Mouse (Mus musculus): ENCODE measurements at regions not wholly inside any gene's neighbourhood (a gene's known extent, or its start where the extent isn't known, plus 50 kb on each side); places are given as distances from the start of the nearest gene placed in this dataset.

- H3K36me3 ChIP-seq (ENCODE audit: control insufficient read depth, insufficient read depth, low read length) = no peaks in the 10 kb centered on the region
- H3K27me3 ChIP-seq (replicated peaks; ENCODE audit: control insufficient read depth, insufficient read depth, low read length) = no peaks in the 10 kb centered on the region
- TF ChIP-seq POLR2A (IDR thresholded peaks at IDR 0.05; ENCODE audit: low read depth, low read length) (no peak), CTCF (conservative IDR thresholded peaks at IDR 0.05; ENCODE audit: insufficient read depth, insufficient read length, low read depth, low read length) (no peak)
- no peaks in the 10 kb centered on the region for H3K4me1 ChIP-seq (ENCODE audit: control insufficient read depth, insufficient read depth, low read length)
- 87% methylated on average over 3 of the region's 3 CpGs for WGBS
- no peak for DNase-seq
- no peak overlapping the region for H3K4me3 ChIP-seq (ENCODE audit: insufficient read depth, low read depth, low read length)
- H3K27ac ChIP-seq (ENCODE audit: insufficient read depth, low read depth, low read length) = no peak overlapping the region
Observed at GRCm38 (mm10) chr16:76875397-76876018, 138.0 kb upstream of the Usp25 start.

DNA sequence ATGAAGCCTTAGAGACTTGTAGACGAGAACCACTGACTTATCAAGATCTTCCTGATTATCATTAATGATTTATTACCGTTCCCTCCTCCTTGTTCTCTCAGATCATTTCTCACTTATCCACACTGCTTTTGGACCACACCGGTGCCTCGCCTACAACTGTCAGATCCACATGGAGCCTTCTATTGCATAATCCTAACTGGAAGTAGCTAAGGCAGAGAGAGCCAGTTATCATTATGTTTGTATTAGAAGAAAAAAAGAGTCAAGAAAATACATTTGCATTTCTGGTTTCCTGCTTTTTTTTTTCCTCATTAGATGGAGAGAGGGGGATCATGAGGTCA is 147.1 kb upstream of the Usp25 start:
- DNase-seq = no peak
- no peak overlapping the region for H3K4me3 ChIP-seq (ENCODE audit: insufficient read depth, low read depth, low read length)
- TF ChIP-seq POLR2A (IDR thresholded peaks at IDR 0.05; ENCODE audit: low read depth, low read length) (no peak), CTCF (conservative IDR thresholded peaks at IDR 0.05; ENCODE audit: insufficient read depth, insufficient read length, low read depth, low read length) (no peak)
- no peak overlapping the region for H3K27ac ChIP-seq (ENCODE audit: insufficient read depth, low read depth, low read length)
- H3K36me3 ChIP-seq (ENCODE audit: control insufficient read depth, insufficient read depth, low read length) = no peaks in the 10 kb centered on the region
- WGBS = 30% methylated on average over 4 of the region's 4 CpGs
- H3K27me3 ChIP-seq (replicated peaks; ENCODE audit: control insufficient read depth, insufficient read depth, low read length) = no peaks in the 10 kb centered on the region
- no peaks in the 10 kb centered on the region for H3K4me1 ChIP-seq (ENCODE audit: control insufficient read depth, insufficient read depth, low read length)

GRCm38 (mm10) chr16:76865731-76866464 is 147.6 kb upstream of the Usp25 start:
- DNase-seq = peak; percentile 65
- Histone ChIP-seq H3K4me3 (ENCODE audit: insufficient read depth, low read depth, low read length) (no peak overlapping the region), H3K36me3 (ENCODE audit: control insufficient read depth, insufficient read depth, low read length) (no peaks in the 10 kb centered on the region), H3K27me3 (replicated peaks; ENCODE audit: control insufficient read depth, insufficient read depth, low read length) (no peaks in the 10 kb centered on the region), H3K27ac (ENCODE audit: insufficient read depth, low read depth, low read length) (no peak overlapping the region), H3K4me1 (ENCODE audit: control insufficient read depth, insufficient read depth, low read length) (no peaks in the 10 kb centered on the region)
- TF ChIP-seq CTCF (conservative IDR thresholded peaks at IDR 0.05; ENCODE audit: insufficient read depth, insufficient read length, low read depth, low read length) (no peak), POLR2A (IDR thresholded peaks at IDR 0.05; ENCODE audit: low read depth, low read length) (no peak)
- WGBS = 19% methylated on average over 8 of the region's 12 CpGs

DNA sequence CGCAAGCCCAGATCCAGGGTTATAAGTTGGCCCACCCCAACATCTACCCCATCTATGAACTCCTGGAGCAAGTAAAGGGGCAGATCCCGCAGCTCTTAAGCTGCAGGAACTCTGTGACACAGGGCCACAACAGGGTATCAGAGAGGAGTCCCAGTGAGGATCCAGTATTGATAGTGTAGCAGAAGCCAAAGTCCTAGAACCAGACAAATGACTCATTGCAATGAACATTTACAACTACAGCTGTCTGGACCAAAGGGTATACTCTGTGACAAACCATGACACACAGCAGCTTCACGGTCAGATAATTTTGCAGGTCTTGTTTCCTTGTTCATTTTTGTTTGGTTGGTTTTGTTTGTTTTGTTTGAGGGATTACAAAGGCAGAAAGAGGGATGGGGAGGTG is 149.1 kb upstream of the Usp25 start:
- Histone ChIP-seq H3K27ac (ENCODE audit: insufficient read depth, low read depth, low read length) (no peak overlapping the region), H3K4me3 (ENCODE audit: insufficient read depth, low read depth, low read length) (no peak overlapping the region), H3K4me1 (ENCODE audit: control insufficient read depth, insufficient read depth, low read length) (no peaks in the 10 kb centered on the region), H3K27me3 (replicated peaks; ENCODE audit: control insufficient read depth, insufficient read depth, low read length) (no peaks in the 10 kb centered on the region), H3K36me3 (ENCODE audit: control insufficient read depth, insufficient read depth, low read length) (no peaks in the 10 kb centered on the region)
- no peak for DNase-seq
- TF ChIP-seq POLR2A (IDR thresholded peaks at IDR 0.05; ENCODE audit: low read depth, low read length) (no peak), CTCF (conservative IDR thresholded peaks at IDR 0.05; ENCODE audit: insufficient read depth, insufficient read length, low read depth, low read length) (no peak)
- 88% methylated on average over 3 of the region's 3 CpGs for WGBS

DNA sequence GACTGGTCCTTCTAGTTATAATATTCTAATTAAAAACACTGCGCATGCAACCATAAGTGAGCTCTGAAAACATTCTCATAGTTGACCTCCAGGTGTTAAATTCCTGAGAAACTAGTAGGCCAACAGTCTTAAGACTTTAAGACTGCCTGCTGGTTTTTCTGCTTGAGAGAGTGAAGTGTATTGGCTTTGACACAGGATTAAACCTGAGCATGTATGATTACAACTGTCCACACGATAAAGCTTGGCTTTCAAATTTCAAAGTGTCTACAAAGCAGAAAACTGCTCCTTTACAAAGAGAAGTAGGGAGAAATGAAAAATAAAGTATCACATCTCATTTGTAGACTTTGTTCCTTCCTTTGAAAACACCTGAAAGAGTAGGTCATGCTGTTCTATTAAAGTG is 157.7 kb upstream of the Usp25 start:
- Histone ChIP-seq H3K27me3 (replicated peaks; ENCODE audit: control insufficient read depth, insufficient read depth, low read length) (no peaks in the 10 kb centered on the region), H3K27ac (ENCODE audit: insufficient read depth, low read depth, low read length) (no peak overlapping the region), H3K4me3 (ENCODE audit: insufficient read depth, low read depth, low read length) (no peak overlapping the region), H3K4me1 (ENCODE audit: control insufficient read depth, insufficient read depth, low read length) (no peaks in the 10 kb centered on the region; the same call in 1 of the 2 replicates), H3K36me3 (ENCODE audit: control insufficient read depth, insufficient read depth, low read length) (no peaks in the 10 kb centered on the region)
- no peak for DNase-seq
- TF ChIP-seq CTCF (conservative IDR thresholded peaks at IDR 0.05; ENCODE audit: insufficient read depth, insufficient read length, low read depth, low read length) = no peak
- TF ChIP-seq POLR2A (IDR thresholded peaks at IDR 0.05; ENCODE audit: low read depth, low read length) = no peak
- WGBS = 81% methylated on average over 2 of the region's 2 CpGs

DNA sequence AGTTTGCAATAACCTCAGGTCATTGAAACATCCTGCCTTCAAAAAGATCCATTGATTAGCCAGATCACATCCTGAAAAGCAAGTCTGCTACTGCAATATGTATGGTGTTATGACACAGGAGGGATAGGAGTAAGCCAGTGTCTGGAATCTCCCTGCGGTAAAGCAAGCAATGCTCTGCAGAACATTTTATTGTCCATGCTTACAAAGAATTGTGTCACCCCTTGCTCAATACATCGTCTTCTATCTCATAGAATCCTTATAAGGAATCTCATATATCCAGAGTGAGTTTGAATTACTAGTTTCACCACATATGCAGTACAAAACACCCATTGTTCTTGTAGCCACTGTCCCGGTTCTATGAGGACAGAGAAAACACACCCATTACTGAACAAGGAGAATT is 162.1 kb upstream of the Usp25 start:
- WGBS = 90% methylated on average over 3 of the region's 3 CpGs
- TF ChIP-seq CTCF (conservative IDR thresholded peaks at IDR 0.05; ENCODE audit: insufficient read depth, insufficient read length, low read depth, low read length) (no peak), POLR2A (IDR thresholded peaks at IDR 0.05; ENCODE audit: low read depth, low read length) (no peak)
- Histone ChIP-seq H3K4me3 (ENCODE audit: insufficient read depth, low read depth, low read length) (no peak overlapping the region), H3K27ac (ENCODE audit: insufficient read depth, low read depth, low read length) (no peak overlapping the region), H3K27me3 (replicated peaks; ENCODE audit: control insufficient read depth, insufficient read depth, low read length) (no peaks in the 10 kb centered on the region), H3K36me3 (ENCODE audit: control insufficient read depth, insufficient read depth, low read length) (no peaks in the 10 kb centered on the region), H3K4me1 (ENCODE audit: control insufficient read depth, insufficient read depth, low read length) (no peaks in the 10 kb centered on the region)
- no peak for DNase-seq

GRCm38 (mm10) chr16:76837450-76837849 is 176.1 kb upstream of the Usp25 start:
- no peak overlapping the region for H3K4me3 ChIP-seq (ENCODE audit: insufficient read depth, low read depth, low read length)

More at GRCm38 (mm10) chr16:76837450-76837849, 176.1 kb upstream of the Usp25 start:
- TF ChIP-seq CTCF (conservative IDR thresholded peaks at IDR 0.05; ENCODE audit: insufficient read depth, insufficient read length, low read depth, low read length) = no peak
- no peaks in the 10 kb centered on the region for H3K4me1 ChIP-seq (ENCODE audit: control insufficient read depth, insufficient read depth, low read length)
- H3K27me3 ChIP-seq (replicated peaks; ENCODE audit: control insufficient read depth, insufficient read depth, low read length) = no peaks in the 10 kb centered on the region
- H3K36me3 ChIP-seq (ENCODE audit: control insufficient read depth, insufficient read depth, low read length) = no peaks in the 10 kb centered on the region
- WGBS = 86% methylated on average over 4 of the region's 4 CpGs
- no peak overlapping the region for H3K27ac ChIP-seq (ENCODE audit: insufficient read depth, low read depth, low read length)
- no peak for DNase-seq

All from kidney, adult 2 months (tissue).